Mouse (Mus musculus): ENCODE results near the gene Tbc1d24. TPM values are rescaled to one million over a fixed set of nuclear protein-coding genes. Genes with fewer than 3 reads are reported as not detected.

Tbc1d24 gene
- polyA plus RNA-seq (2012; rRNA removed), result 45.6 and 50.3 TPM in 2 replicates

DNA sequence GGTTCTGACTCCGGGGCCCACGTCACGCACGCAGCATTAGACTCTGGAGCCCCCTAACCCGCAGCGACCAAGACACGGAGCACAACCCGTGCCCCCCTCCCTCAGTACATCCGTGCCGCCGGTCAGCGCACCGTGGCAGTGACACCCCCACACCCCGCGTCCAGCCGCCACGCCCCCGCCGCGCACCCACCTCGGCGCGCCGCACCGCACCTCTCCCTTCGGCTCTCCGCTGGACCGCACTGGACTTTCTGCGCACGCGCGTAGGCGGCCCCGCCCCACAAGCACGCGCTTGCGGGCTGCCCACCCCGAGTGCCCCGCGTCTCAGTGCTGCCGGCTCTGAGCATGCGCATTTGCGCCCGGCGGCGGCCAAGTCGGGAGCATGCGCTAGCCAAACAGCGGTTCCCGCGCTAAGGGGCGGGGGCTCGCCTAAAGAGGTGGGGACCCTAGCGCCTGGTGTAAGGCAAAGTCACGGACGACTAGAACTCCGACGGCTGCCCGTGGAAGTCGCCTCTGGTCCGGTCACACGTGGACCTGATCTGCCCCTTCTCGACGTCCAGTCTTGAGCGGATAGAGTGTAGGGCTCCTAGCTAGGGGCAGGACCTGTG is at the start of gene Tbc1d24:
Gene Tbc1d24 (minus strand): TSS at position 279 of the 605 bp plus-strand sequence.
- TF ChIP-seq CTCF (IDR thresholded peaks at IDR 0.05; ENCODE audit: borderline replicate concordance, insufficient read depth, low read depth, low read length) (no peak), POLR2A (IDR thresholded peaks at IDR 0.05; ENCODE audit: borderline replicate concordance, insufficient read depth, low read length) (peak; percentile 90)
- DNase-seq, result peak; percentile 96
- H3K27me3 ChIP-seq (ENCODE audit: control insufficient read depth, insufficient read depth, low read length), result no peaks in the 10 kb centered on the region
- peaks cover 26% of the 10 kb centered on the region for H3K4me1 ChIP-seq (ENCODE audit: control insufficient read depth, insufficient read depth, low read length)
- peak within 1 kb of the TSS; percentile 65 for H3K4me3 ChIP-seq (replicated peaks; ENCODE audit: insufficient read depth, low read depth, low read length)
- peak within 1 kb of the TSS; percentile 49 for H3K27ac ChIP-seq (ENCODE audit: insufficient read depth, low read length)
- WGBS, result under 1% methylated on average over 65 of the region's 65 CpGs

GRCm38 (mm10) chr17:24252329-24252728 is 47.0 kb upstream of the Tbc1d24 start:
- H3K27ac ChIP-seq (ENCODE audit: insufficient read depth, low read length), result no peak overlapping the region
- WGBS, result 99% methylated on average over 2 of the region's 2 CpGs
- no peak for DNase-seq
- peaks cover 7% of the 10 kb centered on the region for H3K4me1 ChIP-seq (ENCODE audit: control insufficient read depth, insufficient read depth, low read length)
- no peak overlapping the region for H3K4me3 ChIP-seq (replicated peaks; ENCODE audit: insufficient read depth, low read depth, low read length)
- no peaks in the 10 kb centered on the region for H3K27me3 ChIP-seq (ENCODE audit: control insufficient read depth, insufficient read depth, low read length)
- TF ChIP-seq CTCF (IDR thresholded peaks at IDR 0.05; ENCODE audit: borderline replicate concordance, insufficient read depth, low read depth, low read length) (no peak), POLR2A (IDR thresholded peaks at IDR 0.05; ENCODE audit: borderline replicate concordance, insufficient read depth, low read length) (no peak)

DNA sequence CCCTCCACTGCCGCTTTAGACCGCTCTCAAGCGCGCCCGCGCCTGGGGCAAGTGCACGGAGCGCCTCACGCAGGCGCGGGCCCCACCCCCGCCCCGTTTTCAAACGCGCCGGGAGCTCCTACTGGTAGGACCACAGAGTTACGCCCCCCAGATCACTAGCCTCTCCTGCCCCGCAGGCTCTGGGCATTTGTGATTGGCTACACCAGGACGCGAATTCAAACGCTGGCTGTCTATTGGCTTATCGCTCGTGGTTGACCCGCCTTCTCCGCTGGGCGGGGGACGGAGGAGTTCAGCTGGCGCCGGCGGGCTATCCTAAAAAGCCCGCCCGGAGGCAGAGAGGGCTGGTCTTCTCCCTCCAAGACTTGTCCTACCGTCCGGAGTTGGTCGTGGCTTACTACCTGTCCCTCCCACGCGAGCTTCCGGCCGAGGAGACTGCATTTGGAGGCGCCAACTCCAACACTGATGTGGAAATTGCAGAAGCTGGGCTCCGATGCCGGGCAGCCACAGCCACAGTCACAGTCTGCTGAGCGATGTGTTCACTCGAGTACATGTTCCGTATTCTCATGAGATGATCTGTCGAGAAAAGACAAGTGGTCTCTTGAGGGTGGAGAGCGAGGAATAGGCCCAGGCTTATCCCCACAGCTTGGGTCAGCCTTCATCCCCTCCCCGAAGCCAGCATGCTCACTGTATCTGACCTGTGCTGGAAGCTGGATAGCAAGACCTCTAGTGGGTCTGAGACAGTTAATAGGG is 46.1 kb upstream of the Tbc1d24 start, which contains the start of gene Ccnf:
Gene Ccnf (minus strand): TSS at position 165 of the 750 bp plus-strand sequence.
- Histone ChIP-seq H3K4me1 (ENCODE audit: control insufficient read depth, insufficient read depth, low read length) (peaks cover 7% of the 10 kb centered on the region), H3K4me3 (replicated peaks; ENCODE audit: insufficient read depth, low read depth, low read length) (peak within 1 kb of the TSS; percentile 92), H3K27me3 (ENCODE audit: control insufficient read depth, insufficient read depth, low read length) (no peaks in the 10 kb centered on the region), H3K27ac (ENCODE audit: insufficient read depth, low read length) (peak within 1 kb of the TSS; percentile 21; the same call in 1 of the 2 replicates)
- TF ChIP-seq CTCF (IDR thresholded peaks at IDR 0.05; ENCODE audit: borderline replicate concordance, insufficient read depth, low read depth, low read length) (no peak), POLR2A (IDR thresholded peaks at IDR 0.05; ENCODE audit: borderline replicate concordance, insufficient read depth, low read length) (peak; percentile 61)
- under 1% methylated on average over 48 of the region's 48 CpGs for WGBS
- peak; percentile 98 for DNase-seq

- H3K4me3 ChIP-seq (replicated peaks; ENCODE audit: insufficient read depth, low read depth, low read length), result peak overlapping the region; percentile 92
- DNase-seq, result no peak
- peaks cover 7% of the 10 kb centered on the region for H3K4me1 ChIP-seq (ENCODE audit: control insufficient read depth, insufficient read depth, low read length)
- WGBS, result 1% methylated on average over 32 of the region's 32 CpGs
- no peaks in the 10 kb centered on the region for H3K27me3 ChIP-seq (ENCODE audit: control insufficient read depth, insufficient read depth, low read length)
- H3K27ac ChIP-seq (ENCODE audit: insufficient read depth, low read length), result peak overlapping the region; percentile 21; the same call in 1 of the 2 replicates
- no peak for TF ChIP-seq POLR2A (IDR thresholded peaks at IDR 0.05; ENCODE audit: borderline replicate concordance, insufficient read depth, low read length)
- TF ChIP-seq CTCF (IDR thresholded peaks at IDR 0.05; ENCODE audit: borderline replicate concordance, insufficient read depth, low read depth, low read length), result no peak
Measured at GRCm38 (mm10) chr17:24250988-24251319, 45.6 kb upstream of the Tbc1d24 start.

GRCm38 (mm10) chr17:24248641-24249040 is 43.3 kb upstream of the Tbc1d24 start:
- peaks cover 7% of the 10 kb centered on the region for H3K4me1 ChIP-seq (ENCODE audit: control insufficient read depth, insufficient read depth, low read length)
- WGBS, result 99% methylated on average over 2 of the region's 2 CpGs

GRCm38 (mm10) chr17:24244061-24244460 is 38.7 kb upstream of the Tbc1d24 start:
- TF ChIP-seq CTCF (IDR thresholded peaks at IDR 0.05; ENCODE audit: borderline replicate concordance, insufficient read depth, low read depth, low read length), result no peak
- TF ChIP-seq POLR2A (IDR thresholded peaks at IDR 0.05; ENCODE audit: borderline replicate concordance, insufficient read depth, low read length), result no peak
- 90% methylated on average over 8 of the region's 8 CpGs for WGBS

More at GRCm38 (mm10) chr17:24248641-24249040, 43.3 kb upstream of the Tbc1d24 start:
- DNase-seq, result no peak
- H3K27me3 ChIP-seq (ENCODE audit: control insufficient read depth, insufficient read depth, low read length), result no peaks in the 10 kb centered on the region
- H3K4me3 ChIP-seq (replicated peaks; ENCODE audit: insufficient read depth, low read depth, low read length), result no peak overlapping the region
- TF ChIP-seq CTCF (IDR thresholded peaks at IDR 0.05; ENCODE audit: borderline replicate concordance, insufficient read depth, low read depth, low read length) (no peak), POLR2A (IDR thresholded peaks at IDR 0.05; ENCODE audit: borderline replicate concordance, insufficient read depth, low read length) (no peak)
- H3K27ac ChIP-seq (ENCODE audit: insufficient read depth, low read length), result no peak overlapping the region

GRCm38 (mm10) chr17:24243311-24243969 is 38.1 kb upstream of the Tbc1d24 start:
- H3K27me3 ChIP-seq (ENCODE audit: control insufficient read depth, insufficient read depth, low read length), result no peaks in the 10 kb centered on the region
- 86% methylated on average over 4 of the region's 4 CpGs for WGBS
- DNase-seq, result no peak
- TF ChIP-seq CTCF (IDR thresholded peaks at IDR 0.05; ENCODE audit: borderline replicate concordance, insufficient read depth, low read depth, low read length) (peak; percentile 41; the same call in 1 of the 2 replicates), POLR2A (IDR thresholded peaks at IDR 0.05; ENCODE audit: borderline replicate concordance, insufficient read depth, low read length) (no peak)
- no peaks in the 10 kb centered on the region for H3K4me1 ChIP-seq (ENCODE audit: control insufficient read depth, insufficient read depth, low read length)
- no peak overlapping the region for H3K27ac ChIP-seq (ENCODE audit: insufficient read depth, low read length)
- no peak overlapping the region for H3K4me3 ChIP-seq (replicated peaks; ENCODE audit: insufficient read depth, low read depth, low read length)

More at GRCm38 (mm10) chr17:24244061-24244460, 38.7 kb upstream of the Tbc1d24 start:
- no peak overlapping the region for H3K27ac ChIP-seq (ENCODE audit: insufficient read depth, low read length)
- H3K4me3 ChIP-seq (replicated peaks; ENCODE audit: insufficient read depth, low read depth, low read length), result no peak overlapping the region
- H3K27me3 ChIP-seq (ENCODE audit: control insufficient read depth, insufficient read depth, low read length), result no peaks in the 10 kb centered on the region
- no peak for DNase-seq
- no peaks in the 10 kb centered on the region for H3K4me1 ChIP-seq (ENCODE audit: control insufficient read depth, insufficient read depth, low read length)

All from cerebellum, adult 2 months (tissue).